Mouse (Mus musculus): ENCODE results near the gene Gm8212. TPM values are rescaled to one million over a fixed set of nuclear protein-coding genes. Genes with fewer than 3 reads are reported as not detected.
"Not testable (repeated sequence)": the region's sequence is repeated elsewhere in the genome, so short reads cannot be mapped to it uniquely, and the experiment has no call there.

Gene Gm8212
- not detected for polyA plus RNA-seq (2021)

DNA sequence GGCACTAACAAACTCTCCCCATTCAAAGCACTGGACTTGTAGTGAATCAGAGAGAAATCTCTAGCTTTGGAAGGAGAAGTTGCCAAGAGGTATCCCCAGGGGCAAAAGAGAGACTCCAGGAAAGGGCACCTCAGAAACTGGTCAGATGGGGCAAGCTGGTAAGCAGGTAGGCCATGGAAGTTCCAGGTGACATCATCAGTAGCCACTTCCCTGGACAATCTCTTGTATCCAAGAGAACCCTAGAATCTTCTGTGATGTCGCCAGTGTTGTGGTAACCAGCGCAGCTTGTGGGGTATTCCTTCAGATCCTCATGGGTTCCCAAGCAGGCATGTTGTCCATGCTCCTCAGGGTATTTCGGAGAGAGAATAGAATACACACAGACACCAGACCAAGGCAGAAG, at the start of gene Gm8212:
TSS of gene Gm8212 (plus strand) at position 301 of the 400 bp plus-strand sequence.
- ATAC-seq; in situ Hi-C loops (cut with MboI; ENCODE audit: low pct_unique_long_range_greater_than_20kb); POLR2A ChIA-PET; H3K27me3 ChIP-seq; DNase-seq (ENCODE audit: low read depth, low spot score); CTCF ChIA-PET: not testable (repeated sequence)

- in situ Hi-C loops (cut with MboI; ENCODE audit: low pct_unique_long_range_greater_than_20kb); DNase-seq (ENCODE audit: low read depth, low spot score); ATAC-seq; H3K27me3 ChIP-seq; POLR2A ChIA-PET; CTCF ChIA-PET: not testable (repeated sequence)
Observed at GRCm38 (mm10) chr14:44213154-44213553, 15.7 kb downstream of the Gm8212 start, which contains the start of gene 4930503E14Rik. 4930503E14Rik (minus strand) TSS chr14:44213254.

DNA sequence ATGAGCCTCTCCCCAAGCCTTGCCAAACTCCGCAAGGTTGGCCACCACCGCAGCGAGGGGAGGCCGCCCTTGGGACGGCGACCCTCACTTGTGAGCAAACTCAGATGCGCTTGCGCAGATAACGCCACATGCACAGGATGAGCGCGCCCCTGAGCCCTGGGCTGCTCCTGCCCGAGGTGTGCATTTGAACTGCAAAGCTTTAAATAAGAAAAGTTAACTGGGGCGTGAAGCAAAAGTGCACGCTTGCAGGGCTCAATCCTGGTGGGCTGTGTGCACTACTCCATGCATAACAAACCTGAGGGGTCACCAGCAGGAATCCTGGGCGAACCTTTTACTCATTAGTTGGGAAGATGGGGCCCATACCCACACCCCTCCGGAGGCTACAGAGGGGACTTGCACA, 50.6 kb downstream of the Gm8212 start:
- CTCF ChIA-PET: no interaction called here

More for the DNA sequence above, 50.6 kb downstream of the Gm8212 start:
- TF ChIP-seq CTCF (IDR thresholded peaks at IDR 0.05): no peak
- no peak for ATAC-seq
- no peak for DNase-seq (ENCODE audit: low read depth, low spot score)
- in situ Hi-C loops (cut with MboI; ENCODE audit: low pct_unique_long_range_greater_than_20kb): no loop called here
- POLR2A ChIA-PET: no interaction called here
- H3K27me3 ChIP-seq: no peaks in the 10 kb centered on the region

Other genes starting within 250 kb of the Gm8212 start
- gene Ang5, start 240.6 kb upstream of the Gm8212 start, polyA plus RNA-seq (2021): not detected
- gene Ang6, start 195.4 kb upstream of the Gm8212 start, polyA plus RNA-seq (2021): not detected
- not detected for gene Ear2, start 95.0 kb upstream of the Gm8212 start, polyA plus RNA-seq (2021)
- gene Gm3327, start 73.8 kb upstream of the Gm8212 start, polyA plus RNA-seq (2021): not detected
- gene 4930503E14Rik, start 15.6 kb downstream of the Gm8212 start, polyA plus RNA-seq (2021): 0.14 TPM
- gene Gm8220, start 87.9 kb downstream of the Gm8212 start, polyA plus RNA-seq (2021): not detected
- 0.12 TPM for gene Gm5930, start 140.9 kb downstream of the Gm8212 start, polyA plus RNA-seq (2021)
- not detected for gene Gm8229, start 167.7 kb downstream of the Gm8212 start, polyA plus RNA-seq (2021)
- gene Gm3371, start 213.0 kb downstream of the Gm8212 start, polyA plus RNA-seq (2021): not detected
- gene Gm8232, start 236.0 kb downstream of the Gm8212 start, polyA plus RNA-seq (2021): not detected